Mouse (Mus musculus): Measurements from ENCODE around the gene March10.

GRCm38 (mm10) chr11:105470896-105471295 lies 14.4 kb upstream of the March10 start:
- TF ChIP-seq CTCF (IDR thresholded peaks at IDR 0.05; ENCODE audit: extremely low read depth, insufficient read length, insufficient replicate concordance, low read depth, low read length) (no peak), POLR2A (IDR thresholded peaks at IDR 0.05; ENCODE audit: low read depth, low read length) (no peak)

Measured in small intestine, adult 2 months (tissue).